Mouse (Mus musculus) granulocyte monocyte progenitor cell, adult 5-6 weeks (primary cell): ENCODE measurements around the gene Gnat1. TPM values are rescaled to one million over a fixed set of nuclear protein-coding genes. Genes with fewer than 3 reads are reported as not detected.

Experiments
- ATAC-seq: replicated peaks from 2 replicates; pipeline ENCODE4 v1.8.0; 2016; ENCODE audit warnings: mild to moderate bottlenecking, moderate TSS enrichment, inconsistent platforms; ENCODE audit not compliant: poor library complexity, severe bottlenecking
- total RNA-seq, 2 experiments: library from RNA; stranded (forward) in 1 of 2; stranded (reverse) in 1 of 2; fragments of 200-712, 200-1000 nt in 1 of 2; fragments of >200 nt in 1 of 2; fragmentation: Nextera tagmentation in 1 of 2; gene quantifications; 2 replicates each; pipeline ENCODE4 v1.2.3; 2014 to 2017

Gnat1 gene
- total RNA-seq, 2 experiments from 2014 or later = not detected

DNA sequence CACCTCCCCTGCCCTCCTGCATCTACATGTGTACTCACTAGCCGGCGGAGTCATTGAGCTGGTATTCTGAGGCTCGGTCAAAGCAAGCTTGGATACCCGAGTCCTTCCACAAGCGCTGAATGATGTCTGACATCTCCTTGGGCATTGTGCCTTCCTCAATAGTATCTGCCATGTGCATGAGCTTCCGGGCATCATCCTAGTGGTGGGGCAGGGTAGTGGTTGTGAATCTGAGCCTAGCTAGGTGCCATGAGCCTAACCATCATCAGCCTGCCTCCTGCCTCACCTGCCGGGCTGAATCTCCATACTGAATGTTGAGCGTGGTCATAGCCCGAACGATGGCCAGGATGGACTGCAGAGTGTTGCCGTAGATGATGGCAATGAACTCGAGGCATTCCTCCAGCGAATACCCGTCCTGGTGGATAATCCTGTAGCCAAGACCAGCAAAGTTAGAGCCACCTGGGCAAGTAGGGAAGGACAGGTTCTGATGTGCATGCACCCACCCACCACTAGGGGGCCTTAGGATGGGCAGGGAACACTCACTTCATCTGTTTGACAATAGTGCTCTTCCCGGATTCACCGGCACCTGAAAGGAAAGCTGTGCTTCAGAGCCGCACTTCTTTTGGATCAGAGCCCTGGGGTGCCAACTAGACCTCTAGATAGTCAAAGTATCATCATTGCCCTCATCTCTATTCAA, 2.3 kb downstream of the Gnat1 start:
- 0 out of 2 replicates have a peak, but pooled peaks have one; percentile 28 for ATAC-seq

DNA sequence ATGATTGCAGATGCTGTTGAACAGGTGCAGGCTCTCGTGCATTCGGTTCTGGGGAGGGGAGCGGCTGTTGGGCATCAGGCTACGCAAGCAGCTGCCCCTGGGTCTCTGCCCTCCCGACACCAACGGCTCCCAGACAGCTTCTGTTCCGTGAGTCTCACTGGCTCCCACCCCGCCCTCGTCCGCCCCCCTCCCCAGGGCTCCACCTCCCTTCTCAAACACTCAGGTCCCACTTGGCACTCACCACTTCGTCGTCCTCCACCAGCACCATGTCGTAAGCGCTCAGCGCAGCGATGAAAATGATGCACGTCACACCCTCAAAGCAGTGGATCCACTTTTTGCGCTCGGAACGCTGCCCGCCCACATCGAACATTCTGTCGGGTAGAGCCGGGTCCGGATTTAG, 3.2 kb downstream of the Gnat1 start:
- peak; percentile 31; the same call in 1 of the 2 replicates for ATAC-seq

DNA sequence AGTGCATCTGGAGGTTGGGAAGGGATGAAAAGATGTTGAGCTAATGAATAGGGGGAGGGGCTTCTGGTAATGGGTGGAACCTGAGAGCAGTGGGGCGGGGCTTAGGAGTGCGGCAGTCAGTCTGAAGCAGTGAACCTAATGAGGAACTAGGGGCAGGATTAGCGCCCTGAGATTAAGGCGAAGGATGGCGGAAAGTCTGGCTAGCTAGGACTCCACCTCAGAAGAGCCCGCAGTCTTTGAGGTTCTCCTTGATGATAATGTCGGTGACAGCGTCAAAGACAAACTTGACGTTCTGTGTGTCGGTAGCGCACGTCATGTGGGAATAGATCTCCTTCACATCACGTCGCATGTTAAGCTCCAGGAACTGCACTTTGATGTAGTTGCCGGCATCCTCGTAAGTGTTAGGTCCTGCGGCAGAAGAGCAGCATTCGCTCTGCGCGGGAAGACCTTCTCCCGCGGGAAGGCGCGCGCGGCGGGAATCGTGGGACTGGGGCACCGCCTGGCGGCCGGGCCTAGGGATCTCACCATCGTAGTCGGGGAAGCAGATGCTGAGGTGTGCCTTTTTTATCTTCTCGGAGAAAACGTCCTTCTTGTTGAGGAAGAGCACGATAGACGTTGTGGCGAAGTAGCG, 3.7 kb downstream of the Gnat1 start:
- ATAC-seq = peak; percentile 77

DNA sequence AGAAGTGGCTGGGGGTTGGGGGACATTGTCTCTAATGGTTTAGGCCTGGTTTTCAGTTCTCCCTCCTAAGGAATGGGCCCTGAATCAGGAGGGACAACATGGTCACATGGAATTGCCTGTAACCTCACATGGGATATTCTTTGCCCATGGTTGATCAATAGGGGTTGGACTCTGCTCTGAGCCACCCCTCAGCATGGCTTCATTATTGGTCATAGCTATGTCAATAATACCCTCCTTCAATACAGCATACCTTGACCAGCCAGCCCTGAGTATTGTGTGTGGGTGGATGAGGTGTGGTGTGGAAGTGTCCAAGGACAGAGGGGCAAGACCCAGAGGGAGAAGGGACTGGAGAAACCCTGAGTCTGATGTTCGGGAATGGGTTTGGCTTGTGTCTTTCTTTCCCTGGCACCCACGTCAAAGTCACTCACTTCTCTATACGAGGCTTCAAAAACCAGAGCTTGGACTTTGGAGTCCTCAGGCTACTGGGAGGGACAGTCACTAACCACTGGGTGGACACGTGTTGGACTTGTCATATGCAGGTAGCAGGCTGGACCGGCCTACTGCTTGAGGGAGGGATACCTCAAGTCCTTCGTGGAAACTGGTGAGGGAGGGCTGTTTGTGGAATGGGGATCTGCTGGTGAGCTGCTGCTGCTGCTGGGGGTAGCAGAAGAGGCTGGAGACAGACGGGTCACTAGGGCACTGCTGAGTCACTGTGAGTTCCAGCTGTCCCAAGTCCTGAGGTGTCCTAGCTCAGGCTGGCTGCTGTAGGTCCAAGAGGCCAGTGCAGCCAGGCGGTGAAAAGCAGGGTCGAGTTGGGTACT, 4.7 kb downstream of the Gnat1 start:
- ATAC-seq = no peak

DNA sequence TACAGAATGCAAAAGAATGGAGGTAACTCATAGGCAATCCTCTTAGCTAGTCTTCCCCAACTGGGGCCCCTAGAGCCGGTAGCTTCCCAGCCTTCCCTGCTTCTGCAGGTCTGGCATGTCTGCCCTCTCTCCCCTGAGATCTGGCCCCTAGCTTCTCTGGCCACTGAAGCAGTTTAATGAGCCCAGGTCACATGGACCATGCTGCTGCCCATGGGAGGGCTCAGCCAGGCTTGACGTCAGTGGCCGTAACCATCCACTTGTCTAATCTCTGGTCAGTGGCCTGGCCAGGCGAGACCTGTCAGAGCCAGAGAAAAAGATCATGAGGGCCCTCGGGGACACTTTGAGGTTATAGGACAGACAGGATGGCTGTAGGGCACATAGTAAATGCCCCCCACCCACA, 9.3 kb downstream of the Gnat1 start:
- ATAC-seq = no peak

DNA sequence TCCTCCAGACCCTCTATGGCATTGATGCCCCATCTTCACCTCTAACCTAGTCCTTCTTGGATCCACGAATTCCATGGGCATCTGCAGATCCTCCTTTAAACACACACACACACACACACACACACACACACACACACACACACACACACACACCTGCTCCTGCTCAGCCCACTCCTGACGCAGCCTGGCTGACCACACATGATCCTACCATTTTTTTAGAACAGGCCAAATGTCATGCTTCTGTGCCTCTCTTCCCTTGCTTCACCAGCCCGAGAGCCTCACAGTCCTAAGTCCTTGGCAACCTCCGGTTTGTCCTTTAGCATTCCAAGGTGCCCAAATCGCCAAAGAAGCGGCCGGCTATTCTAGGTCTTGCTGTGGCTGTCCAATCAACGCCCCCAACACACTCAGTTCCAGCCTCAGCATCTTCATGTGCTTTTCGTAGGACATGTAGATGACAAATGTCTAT, 10.0 kb downstream of the Gnat1 start, which contains the start of gene Slc38a3:
TSS of gene Slc38a3 (minus strand) at position 51 of the 466 bp plus-strand sequence.
- ATAC-seq = no peak

DNA sequence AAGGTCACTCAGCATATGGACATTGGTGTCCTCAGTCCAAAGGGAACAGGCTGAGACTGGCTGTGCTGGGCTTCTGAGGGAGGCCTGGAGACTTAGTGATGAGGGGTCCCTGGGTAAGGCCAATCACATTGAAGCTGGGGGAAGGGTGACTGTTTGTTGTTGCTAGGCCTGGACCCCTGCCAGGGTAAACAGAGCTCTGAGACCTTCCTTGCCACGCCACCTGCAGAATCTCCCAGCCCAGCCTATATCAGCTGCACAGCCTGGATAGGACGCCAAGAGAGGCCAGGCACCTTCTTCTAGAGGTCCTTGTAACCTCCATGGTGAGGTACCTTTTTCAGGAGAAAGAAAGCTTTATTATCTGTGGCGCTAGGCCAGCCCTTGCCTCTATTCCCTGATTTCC, 10.6 kb downstream of the Gnat1 start:
- no peak for ATAC-seq

DNA sequence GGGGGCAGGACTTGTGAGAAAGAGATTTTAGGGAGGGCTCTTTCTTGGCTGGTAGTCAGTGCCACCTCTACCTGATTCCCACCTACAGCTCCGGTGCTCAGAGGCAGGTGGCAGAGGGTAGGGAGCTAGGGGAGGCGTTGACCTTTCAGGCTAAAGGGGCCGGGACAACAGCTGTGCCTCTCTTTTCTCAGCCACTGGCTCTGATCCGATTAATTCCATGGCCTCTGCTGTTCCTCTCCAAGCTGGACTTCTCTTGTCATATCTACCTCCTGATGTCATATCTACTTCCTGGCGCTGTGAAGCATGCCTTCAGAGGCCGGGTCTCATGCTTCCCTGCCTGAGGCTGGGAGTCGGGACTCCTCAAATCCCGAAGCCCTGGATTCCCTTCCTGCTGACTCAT, 11.5 kb downstream of the Gnat1 start:
- no peak for ATAC-seq

DNA sequence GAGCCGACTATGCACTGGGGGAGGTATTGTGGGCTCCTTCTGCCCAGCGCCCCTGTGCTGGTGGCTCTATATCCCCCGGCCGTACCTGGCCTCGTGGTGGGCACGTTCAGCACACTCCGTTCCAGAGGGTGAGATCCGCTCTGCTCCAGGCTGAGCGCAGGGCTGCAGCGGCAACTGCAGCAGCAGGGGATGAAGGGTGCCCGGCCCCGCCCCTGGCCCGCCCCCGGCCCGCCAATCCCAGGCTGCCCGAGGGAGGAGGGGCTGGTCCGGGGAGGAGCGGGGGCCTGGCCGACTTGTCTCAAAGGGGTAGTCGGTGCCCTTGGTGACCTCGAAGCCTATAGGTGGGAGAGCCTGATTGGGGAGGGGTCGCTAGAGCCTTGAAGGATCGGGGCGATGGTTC, 12.3 kb downstream of the Gnat1 start:
- peak; percentile 55 for ATAC-seq

DNA sequence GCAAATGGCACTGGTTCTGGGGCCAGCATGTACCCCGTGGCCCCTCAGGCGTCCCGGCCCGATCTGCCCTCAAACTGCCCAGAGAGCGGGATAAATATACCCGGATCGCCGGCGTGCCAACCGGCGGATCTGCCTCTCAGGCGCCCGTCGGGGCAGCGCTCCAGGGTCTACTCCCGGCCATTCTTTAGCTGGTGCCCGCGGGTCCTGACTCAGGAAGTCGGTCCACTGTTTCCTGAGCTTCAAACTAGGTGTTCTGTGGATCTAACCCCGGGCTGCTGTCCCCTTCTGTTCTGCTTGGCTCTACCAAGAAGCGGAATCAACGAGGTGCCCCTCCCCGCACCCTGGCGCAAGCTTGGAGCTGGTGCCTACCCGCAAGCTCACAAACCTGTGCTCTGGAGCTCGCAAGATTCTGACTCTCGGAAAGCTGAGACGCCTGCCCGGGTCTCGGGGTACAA, 12.7 kb downstream of the Gnat1 start:
- ATAC-seq = peak; percentile 18; the same call in 1 of the 2 replicates

DNA sequence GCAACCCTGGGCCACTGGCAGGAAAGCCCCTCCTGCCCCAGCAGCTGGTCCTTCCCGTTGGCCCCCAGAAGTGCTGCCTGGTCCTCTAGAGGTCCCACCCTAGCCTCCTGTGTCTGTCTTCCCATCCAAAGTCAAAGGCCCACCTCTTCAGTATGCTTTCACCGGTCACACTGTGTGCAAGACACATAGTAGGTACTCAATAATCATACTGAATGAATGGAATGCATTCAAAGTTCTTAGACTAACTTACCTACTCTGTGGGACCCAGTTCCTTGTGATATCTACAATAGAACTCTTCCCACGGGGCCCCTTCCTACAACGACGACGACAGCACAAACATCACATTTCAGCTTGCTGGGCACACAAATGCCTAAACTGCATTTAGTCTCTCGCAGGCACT, 14.2 kb downstream of the Gnat1 start:
- ATAC-seq = no peak

DNA sequence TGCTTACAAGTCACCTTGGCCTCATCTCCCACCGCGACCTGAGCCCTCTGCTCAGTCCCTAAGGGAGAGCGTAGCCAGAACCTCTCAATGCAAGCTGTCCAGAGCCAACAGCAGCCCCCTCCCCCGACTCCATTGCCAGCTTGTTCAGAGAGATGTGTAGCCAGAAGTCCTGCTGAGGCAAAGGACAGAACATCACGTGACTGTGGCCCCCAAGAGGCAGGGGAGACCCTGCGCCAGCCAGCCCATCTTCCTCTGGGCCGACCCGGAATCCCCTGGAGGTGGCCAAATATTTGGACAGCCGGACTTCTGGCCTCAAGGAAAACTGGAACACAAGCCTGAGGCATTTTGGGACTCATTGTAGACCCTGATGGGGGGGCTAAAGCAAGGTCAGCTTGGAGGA, 16.0 kb downstream of the Gnat1 start:
- ATAC-seq = no peak

DNA sequence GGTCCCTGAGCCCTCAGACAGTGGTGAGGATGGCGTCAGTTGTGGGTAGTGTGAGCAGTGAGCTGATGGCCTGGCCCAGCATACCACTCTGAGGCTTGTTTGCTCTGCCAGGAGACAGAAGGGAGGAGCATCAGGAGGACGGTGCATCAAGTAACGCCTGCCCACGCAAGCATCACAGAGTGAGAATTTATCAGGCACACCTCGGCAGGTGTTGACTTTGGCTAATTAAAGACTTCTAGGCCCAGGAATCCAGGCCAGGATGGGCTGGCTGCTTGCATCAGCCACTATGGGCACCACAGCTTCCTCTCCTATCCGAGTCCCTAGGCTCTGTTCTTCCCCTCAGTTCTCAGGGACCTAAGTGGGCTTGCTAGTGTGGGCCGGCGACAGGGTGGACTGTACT, 17.2 kb downstream of the Gnat1 start:
- no peak for ATAC-seq

DNA sequence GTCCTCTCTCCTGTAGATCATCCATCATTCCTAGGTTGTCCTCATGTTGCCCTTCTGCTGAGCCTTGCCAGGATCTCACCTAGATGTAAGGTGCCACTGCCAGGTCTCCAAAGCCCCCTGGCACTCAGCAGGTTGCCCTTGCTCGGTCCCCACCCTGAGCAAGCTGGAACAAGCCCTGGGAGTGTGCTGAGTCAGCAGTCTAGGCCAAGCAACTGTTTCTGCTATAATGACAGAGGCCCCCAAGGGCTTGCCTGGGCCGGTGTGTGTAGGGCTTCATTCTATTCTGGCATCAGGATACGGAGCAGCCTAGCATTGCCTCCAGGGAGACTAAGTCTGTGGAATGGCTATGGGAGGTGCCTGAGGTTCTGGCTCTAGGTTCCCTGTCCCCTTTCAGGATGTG, 18.7 kb downstream of the Gnat1 start:
- ATAC-seq = no peak

DNA sequence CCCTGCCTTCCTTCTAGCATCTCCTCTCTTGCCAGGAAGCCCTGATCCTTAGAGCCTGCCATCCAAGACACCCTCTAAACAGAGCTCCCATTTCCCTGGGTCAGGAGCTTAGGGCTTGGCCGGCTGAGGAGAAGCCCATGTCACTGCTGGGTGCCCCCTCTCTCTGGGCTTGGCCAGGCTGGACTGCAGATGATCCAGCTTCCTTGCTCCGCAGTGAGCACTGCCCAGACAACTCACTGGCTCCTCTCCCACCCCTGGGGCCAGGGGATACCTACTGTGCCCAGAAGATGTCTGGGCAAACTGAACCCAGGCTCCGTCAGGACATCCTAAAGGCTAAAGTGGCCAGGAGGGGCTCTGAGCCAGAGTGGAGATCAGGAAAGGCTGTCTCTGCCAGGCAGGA, 19.6 kb downstream of the Gnat1 start:
- no peak for ATAC-seq

DNA sequence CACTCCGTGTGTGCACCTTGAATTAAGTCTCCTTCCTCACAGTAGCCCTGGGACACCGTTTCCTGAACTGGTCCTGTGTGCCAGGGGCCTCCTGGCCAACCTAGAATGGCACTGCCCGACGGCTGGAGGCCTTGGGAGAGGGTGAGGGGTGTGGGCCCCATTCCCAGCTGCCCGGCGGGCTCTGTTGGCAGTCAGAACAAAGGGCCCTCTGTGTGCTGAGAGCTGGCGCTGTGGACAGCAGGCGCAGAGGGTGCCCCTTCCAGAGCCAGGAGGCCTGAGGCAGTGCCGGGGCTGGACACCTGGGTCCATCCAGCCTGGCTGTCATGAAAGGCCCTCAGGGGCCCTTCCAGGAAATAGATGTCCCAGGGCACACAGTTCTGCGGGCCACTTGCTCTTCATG, 20.0 kb downstream of the Gnat1 start:
- ATAC-seq = no peak

DNA sequence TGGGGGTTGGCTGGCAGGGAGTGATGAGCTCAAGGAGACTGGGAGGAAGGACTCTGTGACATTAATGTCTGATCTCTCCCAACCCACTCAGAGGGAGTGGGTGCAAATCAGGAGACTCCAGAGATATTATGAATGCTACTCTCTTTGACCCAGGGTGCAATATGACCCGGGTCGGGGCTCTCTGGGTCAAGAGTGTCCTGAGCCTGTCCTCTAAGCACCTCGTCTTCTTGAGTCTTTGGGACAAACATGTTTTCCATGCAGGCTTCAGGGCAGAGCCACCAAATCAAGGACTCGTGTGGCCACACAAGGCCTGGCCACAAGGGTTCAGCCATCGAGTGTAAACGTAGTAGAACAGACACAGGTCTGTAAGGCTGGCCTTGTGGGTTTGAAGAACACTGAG, 21.4 kb downstream of the Gnat1 start:
- ATAC-seq = no peak

DNA sequence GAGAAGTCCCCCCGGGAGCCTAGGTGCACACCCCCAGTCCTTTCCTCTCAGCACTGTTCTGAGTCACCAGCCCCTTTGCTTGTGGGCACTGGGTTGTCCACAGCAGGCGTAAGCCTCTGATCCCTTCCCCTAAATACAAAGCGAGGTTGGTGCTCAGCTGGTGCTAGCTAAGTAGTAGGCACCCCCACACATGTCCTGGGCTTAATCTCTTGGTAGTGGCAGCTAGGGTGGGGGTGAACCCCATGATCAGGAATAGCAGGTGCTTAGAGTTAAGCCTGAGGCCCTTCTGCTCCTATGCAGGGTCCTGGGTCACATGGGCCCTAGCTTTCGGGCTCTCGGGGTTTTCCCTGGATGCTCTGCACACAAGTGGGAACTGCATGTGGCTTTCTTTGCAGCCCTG, 22.4 kb downstream of the Gnat1 start:
- ATAC-seq = no peak

DNA sequence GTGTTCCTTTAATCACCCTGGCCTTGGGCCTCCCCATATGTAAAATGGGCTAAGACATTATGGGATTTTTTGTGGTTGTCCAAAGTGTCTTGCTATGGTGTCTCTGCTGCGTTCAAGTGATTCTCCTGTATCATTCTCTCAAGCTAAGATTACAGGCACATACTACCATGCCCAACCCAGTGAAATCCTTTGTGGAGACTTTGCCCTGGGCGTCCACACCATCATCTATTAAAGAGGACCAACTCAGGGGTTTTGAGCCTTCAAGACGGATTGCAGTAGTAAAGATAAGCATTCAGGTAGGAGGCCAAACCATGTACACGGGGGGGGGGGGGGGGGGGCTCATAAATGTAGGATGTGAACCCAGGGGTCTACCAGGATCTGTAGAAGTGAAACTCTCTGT, 24.9 kb downstream of the Gnat1 start:
- ATAC-seq = no peak

DNA sequence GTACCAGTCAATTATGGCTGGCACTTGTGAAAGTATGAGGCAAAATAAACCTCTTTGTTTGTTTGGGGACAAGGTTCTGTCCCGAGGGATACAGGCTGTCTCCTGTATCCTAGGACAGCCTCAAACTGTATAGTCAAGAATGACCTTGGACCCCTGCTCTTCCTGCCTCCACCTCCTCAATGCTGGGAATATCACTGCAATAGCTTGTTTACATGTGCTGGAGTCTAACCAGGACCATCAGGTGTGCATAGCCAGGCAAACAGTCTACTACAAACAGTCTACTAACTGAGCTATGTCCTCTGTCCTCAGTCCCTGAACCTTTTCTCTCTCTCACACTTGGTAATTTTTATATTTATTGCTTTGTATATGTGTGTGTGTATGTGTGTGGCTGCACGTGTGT, 26.0 kb downstream of the Gnat1 start:
- ATAC-seq = no peak
